Mouse (Mus musculus): ENCODE results near the gene D10Jhu81e.

Gene D10Jhu81e

DNA sequence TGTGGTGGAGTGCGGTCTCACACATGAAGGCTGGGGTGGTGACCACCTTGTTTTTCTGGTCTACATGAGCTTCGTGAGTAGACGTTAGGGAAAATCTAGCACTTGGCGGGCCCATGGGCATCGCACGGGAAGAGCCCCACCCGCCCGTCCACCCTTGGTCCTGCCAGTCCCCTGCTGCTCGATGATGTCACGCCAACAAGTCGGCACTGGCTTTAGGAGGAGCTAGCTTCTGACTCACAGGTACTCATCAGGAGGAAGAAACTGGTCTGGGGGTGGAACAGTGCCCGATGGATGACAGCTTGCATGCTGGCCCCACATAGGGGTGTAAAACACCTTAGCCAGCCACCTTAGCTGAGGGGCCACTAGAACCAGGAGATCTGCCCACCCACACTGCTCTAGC is 6.9 kb downstream of the D10Jhu81e start:
- DNase-seq = no peak

- DNase-seq = no peak
These were observed 8.5 kb downstream of the D10Jhu81e start for GRCm38 (mm10) chr10:78161096-78161495.

DNA sequence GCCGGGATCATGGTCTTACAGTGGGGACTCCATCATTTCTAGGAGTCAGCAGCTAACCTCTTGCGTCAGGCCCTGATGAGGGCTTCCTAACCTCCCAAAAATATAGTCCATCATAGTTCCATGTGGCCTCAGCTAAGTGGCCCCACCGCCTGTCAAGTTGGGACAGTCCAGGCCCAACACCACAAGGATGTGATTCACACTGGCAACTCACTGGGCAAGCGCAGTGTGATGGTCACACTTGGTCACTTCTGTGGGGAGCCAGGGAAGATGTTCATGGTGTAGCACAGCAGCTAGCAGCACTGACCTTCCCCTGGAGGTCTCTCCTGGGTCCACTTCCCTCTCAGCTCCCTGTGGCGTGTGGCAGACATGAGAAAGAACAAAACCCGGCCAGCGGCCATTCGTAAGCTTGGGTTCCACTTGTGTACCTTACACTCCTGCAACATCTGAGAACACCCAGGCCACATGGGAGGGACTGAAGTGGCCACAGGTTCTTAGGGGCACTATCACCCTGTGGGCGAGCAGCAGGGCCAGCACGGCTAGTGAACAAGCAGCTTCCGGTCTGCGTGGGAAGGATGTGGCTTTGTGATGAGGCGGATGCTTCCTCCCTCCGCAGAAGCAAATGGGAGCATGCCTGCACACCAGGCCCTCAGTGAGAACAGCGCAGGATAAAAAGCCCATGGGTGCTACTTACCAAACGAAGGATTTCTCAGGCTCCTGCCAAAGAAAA is 9.1 kb downstream of the D10Jhu81e start:
- no peak for DNase-seq

- DNase-seq = peak; percentile 80
These were observed 9.7 kb downstream of the D10Jhu81e start for GRCm38 (mm10) chr10:78159906-78160305.

- peak; percentile 57 for DNase-seq
These were observed 10.2 kb downstream of the D10Jhu81e start for GRCm38 (mm10) chr10:78159252-78159878.

- DNase-seq = no peak
These were observed 11.5 kb downstream of the D10Jhu81e start for GRCm38 (mm10) chr10:78158041-78158440.

GRCm38 (mm10) chr10:78156926-78157325 is 12.7 kb downstream of the D10Jhu81e start:
- DNase-seq = no peak

DNA sequence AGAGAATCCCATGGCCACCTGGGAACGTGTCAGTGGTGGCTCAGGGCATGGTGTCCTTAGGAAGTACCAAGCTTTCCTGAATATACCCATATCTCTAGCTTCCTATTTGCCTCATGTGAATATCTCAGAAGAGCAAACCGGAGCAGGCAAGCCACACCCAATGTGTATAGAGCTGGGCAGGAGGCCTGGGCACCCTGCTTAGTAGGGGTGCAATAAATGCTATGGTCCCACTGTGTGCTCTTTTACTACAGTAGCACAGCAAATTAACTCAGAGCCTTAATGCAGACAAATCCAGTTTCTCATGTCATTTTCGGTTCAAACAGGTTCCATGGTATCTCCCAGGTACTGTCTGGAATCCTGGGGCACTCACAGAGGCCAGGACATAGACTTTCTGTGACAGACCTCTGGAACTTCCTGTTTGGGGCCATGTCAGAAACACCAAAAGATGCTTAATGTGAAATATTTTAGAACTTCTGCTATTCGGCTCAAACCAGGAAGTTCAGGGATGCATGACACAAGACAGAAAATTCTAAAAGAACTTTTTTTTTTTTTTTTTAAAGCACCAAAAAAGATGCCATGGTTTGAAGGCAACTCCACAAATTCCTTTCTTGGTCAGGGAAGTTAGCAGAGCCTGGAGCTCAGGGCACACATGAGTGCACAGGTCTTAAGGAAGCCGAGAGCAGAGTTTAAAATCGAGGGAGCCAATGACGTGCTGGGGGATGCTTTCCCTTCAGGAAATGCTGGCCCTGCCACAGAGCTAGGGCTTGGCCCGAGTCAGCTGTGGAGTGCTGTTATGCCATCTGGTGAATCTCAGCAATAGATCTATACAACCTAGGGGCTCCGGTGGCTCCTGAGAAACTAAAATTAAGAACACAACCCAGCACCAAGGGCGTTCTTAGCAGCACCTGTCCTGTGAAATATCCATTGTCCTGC is 20.5 kb downstream of the D10Jhu81e start:
- DNase-seq = no peak

DNA sequence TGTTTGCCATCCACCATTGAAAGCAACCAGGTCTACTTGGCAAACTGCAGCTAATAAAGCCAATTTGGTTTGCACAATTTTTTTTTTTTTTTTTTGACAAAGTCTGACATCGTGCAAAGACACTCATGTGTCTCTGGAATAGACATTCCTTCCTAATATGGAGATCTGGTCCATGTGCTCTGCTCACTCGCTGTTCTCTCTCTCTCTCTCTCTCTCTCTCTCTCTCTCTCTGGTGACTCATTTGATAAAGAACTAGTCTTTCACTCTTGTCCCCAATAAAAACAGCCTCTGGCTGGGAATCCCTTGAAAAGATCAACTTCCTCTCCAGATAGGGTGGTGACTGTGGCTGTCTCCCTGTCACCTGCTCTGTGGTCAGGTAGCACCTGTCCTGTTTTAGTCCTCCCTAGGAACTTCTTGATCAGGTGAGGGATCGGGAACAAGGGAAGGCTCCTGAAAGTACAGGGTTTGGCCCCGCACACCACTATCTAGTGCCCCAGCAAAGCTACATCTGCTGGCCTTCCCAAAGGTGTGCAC is 21.6 kb downstream of the D10Jhu81e start:
- DNase-seq = no peak

- DNase-seq = peak; percentile 84
These were observed 25.7 kb downstream of the D10Jhu81e start for GRCm38 (mm10) chr10:78143727-78144505.

GRCm38 (mm10) chr10:78140843-78141242 is 28.7 kb downstream of the D10Jhu81e start:
- DNase-seq = no peak

- no peak for DNase-seq
These were observed 29.4 kb downstream of the D10Jhu81e start for GRCm38 (mm10) chr10:78140251-78140600.

- no peak for DNase-seq
These were observed 29.9 kb downstream of the D10Jhu81e start for GRCm38 (mm10) chr10:78139572-78140250.

- DNase-seq = no peak
These were observed 30.6 kb downstream of the D10Jhu81e start for GRCm38 (mm10) chr10:78138812-78139523.

DNA sequence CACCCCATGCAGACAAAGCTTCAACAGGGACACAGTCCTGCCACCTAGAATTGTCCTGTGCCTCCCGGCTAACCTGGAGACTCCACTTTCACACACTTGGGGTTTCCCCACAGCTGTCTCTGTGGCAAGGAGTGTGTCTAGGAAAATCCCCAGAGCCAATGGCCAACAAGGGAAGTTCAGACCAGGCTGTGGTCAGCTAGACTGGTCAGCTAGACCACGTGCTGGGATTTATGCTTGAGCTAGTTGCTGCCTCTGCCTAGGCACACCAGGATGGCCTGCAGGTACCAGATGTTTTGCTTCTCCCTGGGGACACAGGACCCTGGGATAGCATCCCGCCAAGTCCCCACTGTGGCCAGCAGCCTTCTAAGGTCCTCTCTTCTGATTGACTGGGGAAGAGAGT is 32.4 kb downstream of the D10Jhu81e start:
- no peak for DNase-seq

- DNase-seq = no peak
These were observed 33.6 kb downstream of the D10Jhu81e start for GRCm38 (mm10) chr10:78135947-78136346.

- no peak for DNase-seq
These were observed 34.4 kb downstream of the D10Jhu81e start for GRCm38 (mm10) chr10:78134975-78135798.

- no peak for DNase-seq
These were observed 35.2 kb downstream of the D10Jhu81e start for GRCm38 (mm10) chr10:78134400-78134799.

GRCm38 (mm10) chr10:78129998-78130397 is 39.6 kb downstream of the D10Jhu81e start:
- DNase-seq = no peak

- no peak for DNase-seq
These were observed 40.2 kb downstream of the D10Jhu81e start for GRCm38 (mm10) chr10:78129423-78129822.
